Mouse (Mus musculus): ENCODE data around the gene Smim27. TPM values are rescaled to one million over a fixed set of nuclear protein-coding genes. Genes with fewer than 3 reads are reported as not detected.
"Not testable (repeated sequence)": the region's sequence is repeated elsewhere in the genome, so short reads cannot be mapped to it uniquely, and the experiment has no call there.

Gene Smim27
- total and polyA plus RNA-seq, 2 experiments from 2014 or later, result 3.0 to 13.9 TPM

DNA sequence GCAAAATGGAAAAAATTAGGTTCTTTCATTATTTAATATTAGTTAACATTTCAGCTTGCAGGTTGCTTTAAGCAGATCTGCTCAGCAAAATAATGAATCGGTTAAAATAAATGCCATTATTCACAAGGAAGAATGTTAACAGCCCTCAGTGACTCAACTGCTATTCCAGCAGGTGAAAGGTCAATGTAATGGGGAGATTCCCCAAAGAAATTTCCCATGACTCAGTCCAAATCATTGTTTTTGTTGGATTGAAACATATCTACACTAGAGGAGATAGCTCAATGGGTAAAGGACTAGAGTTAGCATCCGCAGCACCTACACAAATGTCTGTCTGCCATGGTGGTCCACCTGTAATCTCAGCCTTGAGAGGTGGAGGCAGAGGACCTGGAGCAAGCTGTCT is 19.7 kb downstream of the Smim27 start:
- Histone ChIP-seq H3K4me1 (ENCODE audit: insufficient read depth, low read length) (no peaks in the 10 kb centered on the region), H3K36me3 (ENCODE audit: insufficient read depth, low read length) (no peaks in the 10 kb centered on the region), H3K4me3 (ENCODE audit: low read depth, low read length) (no peak overlapping the region), H3K9me3 (ENCODE audit: low read length) (no peaks in the 10 kb centered on the region), H3K4me2 (ENCODE audit: low read depth, low read length, poor library complexity, severe bottlenecking) (no peak overlapping the region), H3K27ac (ENCODE audit: low read depth, low read length) (no peak overlapping the region), H3K27me3 (ENCODE audit: insufficient read depth, low read length) (no peaks in the 10 kb centered on the region), H3K9ac (replicated peaks; ENCODE audit: low read length, poor library complexity, severe bottlenecking) (no peak overlapping the region)
- no peak for DNase-seq (ENCODE audit: low spot score)
- ATAC-seq (ENCODE audit: low FRiP score), result no peak
- 93% methylated on average over 2 of the region's 2 CpGs for WGBS
- no peak for TF ChIP-seq CTCF (IDR thresholded peaks at IDR 0.05)

- WGBS, result 95% methylated on average over 11 of the region's 11 CpGs
- not testable (repeated sequence) for H3K9ac ChIP-seq (replicated peaks; ENCODE audit: low read length, poor library complexity, severe bottlenecking); H3K27ac ChIP-seq (ENCODE audit: low read depth, low read length); H3K36me3 ChIP-seq (ENCODE audit: insufficient read depth, low read length); H3K27me3 ChIP-seq (ENCODE audit: insufficient read depth, low read length); H3K4me2 ChIP-seq (ENCODE audit: low read depth, low read length, poor library complexity, severe bottlenecking); DNase-seq (ENCODE audit: low spot score); H3K4me1 ChIP-seq (ENCODE audit: insufficient read depth, low read length); H3K4me3 ChIP-seq (ENCODE audit: low read depth, low read length); ATAC-seq (ENCODE audit: low FRiP score); H3K9me3 ChIP-seq (ENCODE audit: low read length)
Measured at GRCm38 (mm10) chr4:40291511-40291910, 22.1 kb downstream of the Smim27 start.

- Histone ChIP-seq H3K4me1 (ENCODE audit: insufficient read depth, low read length) (no peaks in the 10 kb centered on the region), H3K4me3 (ENCODE audit: low read depth, low read length) (no peak overlapping the region), H3K27me3 (ENCODE audit: insufficient read depth, low read length) (no peaks in the 10 kb centered on the region), H3K9me3 (ENCODE audit: low read length) (no peaks in the 10 kb centered on the region), H3K27ac (ENCODE audit: low read depth, low read length) (no peak overlapping the region), H3K4me2 (ENCODE audit: low read depth, low read length, poor library complexity, severe bottlenecking) (no peak overlapping the region), H3K9ac (replicated peaks; ENCODE audit: low read length, poor library complexity, severe bottlenecking) (no peak overlapping the region), H3K36me3 (ENCODE audit: insufficient read depth, low read length) (no peaks in the 10 kb centered on the region)
- DNase-seq (ENCODE audit: low spot score), result no peak
- TF ChIP-seq CTCF (IDR thresholded peaks at IDR 0.05), result no peak
- WGBS, result 74% methylated on average over 5 of the region's 5 CpGs
- ATAC-seq (ENCODE audit: low FRiP score), result no peak
Measured at GRCm38 (mm10) chr4:40299169-40299568, 29.8 kb downstream of the Smim27 start.

- DNase-seq (ENCODE audit: low spot score), result peak; percentile 93
- Histone ChIP-seq H3K4me2 (ENCODE audit: low read depth, low read length, poor library complexity, severe bottlenecking) (0 out of 2 replicates have a peak overlapping the region, but pooled peaks have one; percentile 28), H3K9ac (replicated peaks; ENCODE audit: low read length, poor library complexity, severe bottlenecking) (no peak overlapping the region), H3K27me3 (ENCODE audit: insufficient read depth, low read length) (no peaks in the 10 kb centered on the region), H3K4me1 (ENCODE audit: insufficient read depth, low read length) (no peaks in the 10 kb centered on the region), H3K36me3 (ENCODE audit: insufficient read depth, low read length) (no peaks in the 10 kb centered on the region), H3K9me3 (ENCODE audit: low read length) (no peaks in the 10 kb centered on the region), H3K4me3 (ENCODE audit: low read depth, low read length) (no peak overlapping the region), H3K27ac (ENCODE audit: low read depth, low read length) (no peak overlapping the region)
- WGBS, result 11% methylated on average over 16 of the region's 16 CpGs
- peak; percentile 94 for TF ChIP-seq CTCF (IDR thresholded peaks at IDR 0.05)
- peak; percentile 74 for ATAC-seq (ENCODE audit: low FRiP score)
Measured at GRCm38 (mm10) chr4:40301076-40301789, 31.9 kb downstream of the Smim27 start.

GRCm38 (mm10) chr4:40302445-40303125 is 33.2 kb downstream of the Smim27 start:
- Histone ChIP-seq H3K9ac (replicated peaks; ENCODE audit: low read length, poor library complexity, severe bottlenecking) (no peak overlapping the region), H3K4me2 (ENCODE audit: low read depth, low read length, poor library complexity, severe bottlenecking) (no peak overlapping the region), H3K36me3 (ENCODE audit: insufficient read depth, low read length) (no peaks in the 10 kb centered on the region), H3K4me1 (ENCODE audit: insufficient read depth, low read length) (no peaks in the 10 kb centered on the region), H3K4me3 (ENCODE audit: low read depth, low read length) (no peak overlapping the region), H3K27ac (ENCODE audit: low read depth, low read length) (no peak overlapping the region), H3K9me3 (ENCODE audit: low read length) (no peaks in the 10 kb centered on the region), H3K27me3 (ENCODE audit: insufficient read depth, low read length) (no peaks in the 10 kb centered on the region)
- DNase-seq (ENCODE audit: low spot score) (no peak), ATAC-seq (ENCODE audit: low FRiP score) (no peak)
- WGBS, result 84% methylated on average over 10 of the region's 10 CpGs
- no peak for TF ChIP-seq CTCF (IDR thresholded peaks at IDR 0.05)

DNA sequence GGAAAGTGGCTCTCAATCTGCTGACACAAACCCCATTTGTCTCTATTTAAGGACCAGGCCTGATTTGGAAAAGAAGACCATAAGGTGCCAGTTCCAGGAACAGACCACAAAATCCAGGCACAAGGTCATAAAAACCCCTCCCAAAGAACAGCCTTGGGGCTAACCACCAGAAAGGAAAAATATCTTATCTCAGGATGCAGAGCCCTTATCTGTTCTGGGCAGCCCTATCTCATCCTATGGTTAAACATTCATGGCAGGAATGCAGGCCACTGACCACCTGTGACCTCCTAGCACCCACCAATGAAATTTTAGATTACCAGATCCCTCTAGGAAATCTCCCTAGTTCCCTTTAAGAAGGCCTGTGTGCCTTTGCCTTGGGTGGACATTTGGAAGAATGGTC is 40.3 kb downstream of the Smim27 start:
- H3K4me1 ChIP-seq (ENCODE audit: insufficient read depth, low read length), result no peaks in the 10 kb centered on the region
- H3K4me3 ChIP-seq (ENCODE audit: low read depth, low read length), result no peak overlapping the region
- no peak overlapping the region for H3K4me2 ChIP-seq (ENCODE audit: low read depth, low read length, poor library complexity, severe bottlenecking)
- no peaks in the 10 kb centered on the region for H3K27me3 ChIP-seq (ENCODE audit: insufficient read depth, low read length)
- TF ChIP-seq CTCF (IDR thresholded peaks at IDR 0.05), result no peak
- no peaks in the 10 kb centered on the region for H3K36me3 ChIP-seq (ENCODE audit: insufficient read depth, low read length)
- no peaks in the 10 kb centered on the region for H3K9me3 ChIP-seq (ENCODE audit: low read length)
- no peak for ATAC-seq (ENCODE audit: low FRiP score)
- DNase-seq (ENCODE audit: low spot score), result no peak
- no peak overlapping the region for H3K27ac ChIP-seq (ENCODE audit: low read depth, low read length)
- H3K9ac ChIP-seq (replicated peaks; ENCODE audit: low read length, poor library complexity, severe bottlenecking), result no peak overlapping the region

Data from midbrain, postnatal 0 days (tissue).